Mouse (Mus musculus): ENCODE measurements around the gene Ch25h. TPM values are rescaled to one million over a fixed set of nuclear protein-coding genes. Genes with fewer than 3 reads are reported as not detected.

Gene Ch25h
- polyA plus RNA-seq, 1 experiment from 2014 or later = 0.55 TPM

DNA sequence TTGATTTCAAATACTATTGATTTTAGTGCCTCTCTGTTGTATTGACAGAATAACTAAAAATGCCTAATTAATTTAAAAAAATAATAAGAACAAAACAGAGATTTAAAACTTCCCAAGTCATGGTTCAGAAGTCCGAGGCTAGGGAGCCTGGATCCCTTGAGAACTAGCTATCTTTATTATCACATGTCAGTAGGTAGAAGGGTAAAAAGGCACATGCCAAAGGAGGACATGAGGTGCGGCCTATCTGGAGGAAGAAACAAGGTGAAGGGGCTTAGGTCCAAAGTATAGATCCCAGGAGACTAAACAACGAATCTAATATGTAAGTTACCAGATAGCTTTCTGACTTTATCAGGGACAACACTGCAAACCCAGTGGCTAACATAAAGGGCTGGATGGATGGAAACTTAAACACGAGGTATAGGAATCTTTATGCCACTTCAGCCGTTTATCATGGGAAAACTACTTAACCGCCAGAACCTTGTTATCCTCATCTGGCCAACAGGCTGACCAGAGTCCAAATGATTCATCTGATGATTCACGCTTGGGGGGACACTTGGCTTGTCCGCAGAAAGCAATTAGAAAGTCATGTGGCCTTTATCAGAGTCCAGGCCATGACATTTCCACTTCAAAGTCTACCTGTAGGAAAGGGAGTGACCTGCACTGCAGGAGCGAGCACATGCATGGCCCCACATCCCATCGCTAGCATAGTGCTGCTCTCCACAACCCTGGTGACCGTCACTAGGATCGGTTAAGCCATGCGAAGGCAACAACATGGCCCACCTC is 43.0 kb upstream of the Ch25h start:
- Histone ChIP-seq H3K9me3 (ENCODE audit: control insufficient read depth, low read length) (no peaks in the 10 kb centered on the region), H3K36me3 (replicated peaks; ENCODE audit: control insufficient read depth, insufficient read depth) (no peaks in the 10 kb centered on the region; the same call in 1 of the 2 replicates), H3K27me3 (ENCODE audit: control insufficient read depth, insufficient read depth, low read length) (no peaks in the 10 kb centered on the region), H3K27ac (no peak overlapping the region), H3K4me2 (replicated peaks) (no peak overlapping the region), H3K9ac (no peak overlapping the region), H3K4me1 (replicated peaks; ENCODE audit: control insufficient read depth, insufficient read depth, low read length) (no peaks in the 10 kb centered on the region), H3K4me3 (replicated peaks; ENCODE audit: low read length) (no peak overlapping the region)
- no peak for ATAC-seq (ENCODE audit: low FRiP score)
- WGBS = 95% methylated on average over 13 of the region's 13 CpGs
- DNase-seq (ENCODE audit: low spot score) = no peak

DNA sequence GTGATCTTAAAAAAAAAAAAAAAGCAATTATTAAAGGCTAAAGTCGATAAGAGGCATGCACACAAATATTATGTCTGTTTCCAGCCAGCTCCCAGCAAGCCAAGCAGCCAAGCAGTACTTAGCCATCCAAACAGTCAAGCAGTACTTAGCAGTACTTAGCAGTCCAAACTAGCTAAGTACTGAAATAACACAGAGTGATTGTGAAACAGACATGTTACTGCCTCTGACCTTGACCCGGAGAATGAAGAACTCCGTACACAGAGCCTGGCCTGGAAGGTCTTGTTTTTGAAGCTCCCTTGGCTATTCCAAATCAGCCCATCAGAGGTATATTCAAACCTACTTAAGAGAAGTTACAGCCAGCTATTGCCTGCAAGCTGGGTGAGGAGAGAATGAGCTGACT is 42.2 kb upstream of the Ch25h start:
- Histone ChIP-seq H3K9me3 (ENCODE audit: control insufficient read depth, low read length) (no peaks in the 10 kb centered on the region), H3K4me1 (replicated peaks; ENCODE audit: control insufficient read depth, insufficient read depth, low read length) (no peaks in the 10 kb centered on the region), H3K4me2 (replicated peaks) (no peak overlapping the region), H3K27ac (no peak overlapping the region), H3K36me3 (replicated peaks; ENCODE audit: control insufficient read depth, insufficient read depth) (no peaks in the 10 kb centered on the region; the same call in 1 of the 2 replicates), H3K27me3 (ENCODE audit: control insufficient read depth, insufficient read depth, low read length) (no peaks in the 10 kb centered on the region), H3K4me3 (replicated peaks; ENCODE audit: low read length) (no peak overlapping the region), H3K9ac (no peak overlapping the region)
- DNase-seq (ENCODE audit: low spot score) (no peak), ATAC-seq (ENCODE audit: low FRiP score) (no peak)
- WGBS = 95% methylated on average over 3 of the region's 3 CpGs

DNA sequence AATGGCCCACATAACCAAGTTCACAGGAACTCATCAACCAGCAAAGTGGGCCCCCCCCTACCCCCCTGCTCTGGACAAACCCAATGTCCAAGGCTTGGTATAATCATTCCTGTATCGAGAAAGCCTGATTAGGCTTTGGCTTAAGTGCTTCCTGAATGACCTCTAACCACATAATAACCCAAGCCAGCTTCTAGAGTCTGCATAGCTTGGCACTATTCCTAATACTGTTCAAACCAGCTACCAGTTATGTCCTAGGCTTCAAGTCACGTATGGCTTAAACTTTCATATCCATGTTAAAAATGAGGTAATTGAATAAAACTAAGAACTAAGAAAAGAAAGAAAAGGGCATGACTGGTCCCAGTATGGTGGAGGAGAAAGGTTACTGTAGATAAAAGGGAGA is 41.4 kb upstream of the Ch25h start:
- H3K4me3 ChIP-seq (replicated peaks; ENCODE audit: low read length) = no peak overlapping the region
- no peaks in the 10 kb centered on the region for H3K27me3 ChIP-seq (ENCODE audit: control insufficient read depth, insufficient read depth, low read length)
- no peaks in the 10 kb centered on the region; the same call in 1 of the 2 replicates for H3K36me3 ChIP-seq (replicated peaks; ENCODE audit: control insufficient read depth, insufficient read depth)
- no peaks in the 10 kb centered on the region for H3K9me3 ChIP-seq (ENCODE audit: control insufficient read depth, low read length)
- no peak overlapping the region for H3K27ac ChIP-seq
- DNase-seq (ENCODE audit: low spot score) (no peak), ATAC-seq (ENCODE audit: low FRiP score) (no peak)
- no peak overlapping the region for H3K4me2 ChIP-seq (replicated peaks)
- H3K9ac ChIP-seq = no peak overlapping the region
- WGBS = 89% methylated on average over 2 of the region's 2 CpGs
- no peaks in the 10 kb centered on the region for H3K4me1 ChIP-seq (replicated peaks; ENCODE audit: control insufficient read depth, insufficient read depth, low read length)

DNA sequence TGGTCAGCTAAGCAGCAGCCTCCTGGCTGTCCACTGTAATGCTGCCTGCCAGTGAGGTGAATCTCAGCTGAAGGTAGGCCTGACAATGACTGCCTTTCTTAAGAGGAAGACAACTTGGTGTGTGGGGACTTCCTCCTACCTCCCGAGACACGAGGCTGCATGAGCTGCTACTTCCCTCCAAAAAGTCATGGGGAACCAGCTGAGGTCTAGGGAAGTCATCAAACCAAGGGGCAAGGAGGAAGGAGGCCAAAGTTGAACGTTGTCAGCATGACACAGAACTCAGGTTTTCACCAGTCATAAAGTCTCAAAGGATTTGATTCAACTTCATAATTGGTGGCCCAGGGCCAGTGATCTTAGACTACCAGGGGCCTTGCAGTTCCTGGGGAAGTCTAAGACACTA is 40.7 kb upstream of the Ch25h start:
- DNase-seq (ENCODE audit: low spot score) (no peak), ATAC-seq (ENCODE audit: low FRiP score) (no peak)
- Histone ChIP-seq H3K9ac (no peak overlapping the region), H3K4me3 (replicated peaks; ENCODE audit: low read length) (no peak overlapping the region), H3K36me3 (replicated peaks; ENCODE audit: control insufficient read depth, insufficient read depth) (peaks cover under 1% of the 10 kb centered on the region; the same call in 1 of the 2 replicates), H3K27me3 (ENCODE audit: control insufficient read depth, insufficient read depth, low read length) (no peaks in the 10 kb centered on the region), H3K4me1 (replicated peaks; ENCODE audit: control insufficient read depth, insufficient read depth, low read length) (no peaks in the 10 kb centered on the region), H3K9me3 (ENCODE audit: control insufficient read depth, low read length) (no peaks in the 10 kb centered on the region), H3K4me2 (replicated peaks) (no peak overlapping the region), H3K27ac (no peak overlapping the region)
- WGBS = 86% methylated on average over 3 of the region's 3 CpGs

DNA sequence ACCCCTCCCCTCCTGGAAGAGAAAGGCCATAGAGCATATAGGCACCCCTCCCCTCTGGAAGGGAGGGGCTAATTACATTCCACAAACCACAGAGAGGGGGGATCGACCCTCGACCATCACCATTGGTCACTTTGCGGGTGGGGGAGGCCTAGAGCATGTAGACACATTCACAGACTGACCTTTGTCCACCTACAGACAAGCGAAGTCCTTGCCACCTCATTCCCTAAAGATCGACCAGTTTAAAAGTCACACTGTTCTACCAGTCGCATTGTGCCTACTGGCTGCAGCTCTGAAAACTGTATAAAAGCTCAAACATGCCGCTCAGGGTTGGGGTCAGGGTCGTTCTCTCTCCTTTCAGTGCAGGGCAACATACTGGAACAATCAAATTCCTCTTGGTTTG is 36.6 kb upstream of the Ch25h start:
- 59% methylated on average over 8 of the region's 8 CpGs for WGBS

DNA sequence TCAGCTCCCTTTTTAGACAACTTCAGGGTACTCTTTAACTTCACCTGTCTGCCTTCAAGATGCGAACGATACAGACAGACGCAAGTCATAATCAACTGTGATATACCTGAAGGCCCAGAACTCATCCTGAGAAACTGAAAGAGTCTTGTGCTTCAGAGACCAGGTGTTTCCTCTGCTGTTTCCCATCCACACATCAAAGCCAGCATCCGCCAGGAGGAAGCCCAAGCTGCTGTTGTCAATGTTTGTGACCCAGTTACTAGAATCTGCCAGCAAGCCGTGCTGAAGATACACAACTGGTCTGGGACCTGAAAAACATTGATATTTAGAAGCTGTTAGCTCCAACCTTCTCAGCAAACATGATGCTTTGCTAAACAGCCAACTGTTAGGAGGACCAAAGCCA is 35.8 kb upstream of the Ch25h start:
- no peak for DNase-seq (ENCODE audit: low spot score)
- 93% methylated on average over 5 of the region's 5 CpGs for WGBS
- Histone ChIP-seq H3K27ac (no peak overlapping the region), H3K9ac (no peak overlapping the region), H3K4me3 (replicated peaks; ENCODE audit: low read length) (no peak overlapping the region), H3K4me2 (replicated peaks) (no peak overlapping the region), H3K36me3 (replicated peaks; ENCODE audit: control insufficient read depth, insufficient read depth) (peaks cover 28% of the 10 kb centered on the region), H3K27me3 (ENCODE audit: control insufficient read depth, insufficient read depth, low read length) (no peaks in the 10 kb centered on the region), H3K4me1 (replicated peaks; ENCODE audit: control insufficient read depth, insufficient read depth, low read length) (no peaks in the 10 kb centered on the region), H3K9me3 (ENCODE audit: control insufficient read depth, low read length) (no peaks in the 10 kb centered on the region)
- ATAC-seq (ENCODE audit: low FRiP score) = no peak

More for the DNA sequence above, 36.6 kb upstream of the Ch25h start:
- no peak for DNase-seq (ENCODE audit: low spot score)
- Histone ChIP-seq H3K4me3 (replicated peaks; ENCODE audit: low read length) (no peak overlapping the region), H3K27ac (no peak overlapping the region), H3K4me2 (replicated peaks) (no peak overlapping the region), H3K27me3 (ENCODE audit: control insufficient read depth, insufficient read depth, low read length) (no peaks in the 10 kb centered on the region), H3K36me3 (replicated peaks; ENCODE audit: control insufficient read depth, insufficient read depth) (peaks cover 24% of the 10 kb centered on the region), H3K9me3 (ENCODE audit: control insufficient read depth, low read length) (no peaks in the 10 kb centered on the region), H3K4me1 (replicated peaks; ENCODE audit: control insufficient read depth, insufficient read depth, low read length) (no peaks in the 10 kb centered on the region), H3K9ac (no peak overlapping the region)
- ATAC-seq (ENCODE audit: low FRiP score) = no peak

DNA sequence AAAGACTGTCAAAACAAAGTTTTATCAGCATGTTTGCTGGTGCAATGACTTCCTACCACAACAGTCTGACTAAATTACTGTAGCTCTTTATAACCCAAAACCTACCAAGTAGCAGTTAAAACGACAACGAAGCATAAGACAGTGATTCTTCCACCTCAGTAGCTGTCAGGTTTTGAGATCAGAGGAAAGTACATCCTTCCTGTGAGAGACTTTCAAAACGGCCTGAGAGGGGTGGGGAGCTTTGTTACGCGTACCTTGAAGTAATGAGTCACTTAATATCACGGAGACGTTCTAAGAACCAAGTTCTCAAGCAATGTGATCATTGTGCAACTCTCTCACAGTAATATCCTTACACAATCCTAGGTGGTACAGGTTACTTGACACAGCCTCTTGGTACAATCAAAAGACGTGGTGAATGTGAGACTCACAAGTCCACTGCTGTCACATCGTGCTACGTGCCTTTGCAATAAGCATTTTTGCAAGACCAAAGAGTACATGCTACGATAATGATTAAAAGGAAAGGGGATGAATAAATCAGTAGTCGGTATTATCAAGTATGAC is 30.3 kb upstream of the Ch25h start:
- 94% methylated on average over 12 of the region's 12 CpGs for WGBS

DNA sequence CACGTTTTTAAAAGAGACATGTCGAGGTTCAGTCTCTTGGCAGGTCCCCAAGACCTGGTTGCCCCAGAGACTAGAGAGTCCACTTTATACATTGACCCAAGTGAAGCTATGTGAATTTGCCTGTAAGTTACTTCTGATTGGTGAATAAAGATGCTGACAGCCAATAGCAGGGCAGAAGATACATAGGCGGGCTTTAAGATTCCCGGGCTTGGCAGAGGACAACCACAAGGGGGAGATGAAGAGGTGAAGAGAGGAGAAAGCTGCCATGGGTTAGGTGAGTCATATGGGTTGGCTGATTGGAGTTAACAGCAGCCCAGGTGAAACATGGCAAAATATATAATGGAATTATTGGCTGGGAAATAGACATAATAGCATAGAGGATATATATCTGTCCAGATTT is 25.8 kb upstream of the Ch25h start:
- H3K9me3 ChIP-seq (ENCODE audit: control insufficient read depth, low read length) = no peaks in the 10 kb centered on the region
- H3K4me2 ChIP-seq (replicated peaks) = no peak overlapping the region
- DNase-seq (ENCODE audit: low spot score) (peak; percentile 37), ATAC-seq (ENCODE audit: low FRiP score) (no peak)
- H3K27ac ChIP-seq = no peak overlapping the region
- 53% methylated on average over 4 of the region's 4 CpGs for WGBS
- no peaks in the 10 kb centered on the region for H3K4me1 ChIP-seq (replicated peaks; ENCODE audit: control insufficient read depth, insufficient read depth, low read length)
- peaks cover 14% of the 10 kb centered on the region for H3K36me3 ChIP-seq (replicated peaks; ENCODE audit: control insufficient read depth, insufficient read depth)
- no peaks in the 10 kb centered on the region for H3K27me3 ChIP-seq (ENCODE audit: control insufficient read depth, insufficient read depth, low read length)
- no peak overlapping the region for H3K4me3 ChIP-seq (replicated peaks; ENCODE audit: low read length)
- no peak overlapping the region for H3K9ac ChIP-seq

More for the DNA sequence above, 30.3 kb upstream of the Ch25h start:
- no peak overlapping the region for H3K4me3 ChIP-seq (replicated peaks; ENCODE audit: low read length)
- DNase-seq (ENCODE audit: low spot score) (no peak), ATAC-seq (ENCODE audit: low FRiP score) (no peak)
- H3K27me3 ChIP-seq (ENCODE audit: control insufficient read depth, insufficient read depth, low read length) = no peaks in the 10 kb centered on the region
- no peak overlapping the region for H3K4me2 ChIP-seq (replicated peaks)
- peaks cover 31% of the 10 kb centered on the region for H3K36me3 ChIP-seq (replicated peaks; ENCODE audit: control insufficient read depth, insufficient read depth)
- H3K9ac ChIP-seq = no peak overlapping the region
- H3K27ac ChIP-seq = no peak overlapping the region
- no peaks in the 10 kb centered on the region for H3K9me3 ChIP-seq (ENCODE audit: control insufficient read depth, low read length)
- H3K4me1 ChIP-seq (replicated peaks; ENCODE audit: control insufficient read depth, insufficient read depth, low read length) = no peaks in the 10 kb centered on the region

DNA sequence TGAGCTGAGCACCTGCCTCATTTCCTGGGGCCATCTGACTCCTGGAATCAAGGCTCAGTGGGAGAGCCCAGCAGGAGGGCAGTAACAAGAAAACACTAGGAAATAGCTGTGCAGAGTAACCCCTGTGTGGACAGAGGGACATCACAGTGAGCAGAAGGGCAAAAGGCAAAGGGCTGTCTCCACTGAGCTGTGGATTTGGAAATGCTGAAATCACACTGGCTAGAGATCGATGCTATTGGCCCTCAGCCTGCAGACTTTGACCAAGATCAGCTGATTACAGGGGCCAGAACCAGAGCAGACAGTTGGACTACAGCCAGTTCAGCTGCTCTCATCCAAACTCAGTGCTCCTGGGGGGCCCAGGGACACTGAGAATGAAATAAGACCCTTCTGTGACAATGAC is 21.4 kb upstream of the Ch25h start:
- 76% methylated on average over 1 of the region's 1 CpGs for WGBS
- Histone ChIP-seq H3K9me3 (ENCODE audit: control insufficient read depth, low read length) (no peaks in the 10 kb centered on the region), H3K4me2 (replicated peaks) (no peak overlapping the region), H3K36me3 (replicated peaks; ENCODE audit: control insufficient read depth, insufficient read depth) (peaks cover 21% of the 10 kb centered on the region), H3K27ac (no peak overlapping the region), H3K9ac (no peak overlapping the region), H3K4me3 (replicated peaks; ENCODE audit: low read length) (no peak overlapping the region), H3K4me1 (replicated peaks; ENCODE audit: control insufficient read depth, insufficient read depth, low read length) (no peaks in the 10 kb centered on the region), H3K27me3 (ENCODE audit: control insufficient read depth, insufficient read depth, low read length) (no peaks in the 10 kb centered on the region)
- ATAC-seq (ENCODE audit: low FRiP score) (no peak), DNase-seq (ENCODE audit: low spot score) (no peak)

Measured in hindbrain, embryonic 14.5 days (tissue).